Mouse (Mus musculus) heart, postnatal 0 days (tissue): ENCODE data around the gene Fam168a.

Source experiments
- CTCF ChIP-seq: IDR thresholded peaks from 2 replicates; pipeline ENCODE4 v1.5.1; 2016; ENCODE audit warnings: antibody characterized with exemption, control low read depth, low read depth
- EP300 ChIP-seq: IDR thresholded peaks from 2 replicates; pipeline ENCODE4 v1.6.1; 2016; ENCODE audit warnings: antibody characterized with exemption, low read depth

- TF ChIP-seq CTCF (no peak), EP300 (no peak)
Measured at GRCm38 (mm10) chr7:100663729-100664304, 42.6 kb upstream of the Fam168a start.
